ENCODE assay signal across 24 mouse cellular contexts in the genomic region with DNA sequence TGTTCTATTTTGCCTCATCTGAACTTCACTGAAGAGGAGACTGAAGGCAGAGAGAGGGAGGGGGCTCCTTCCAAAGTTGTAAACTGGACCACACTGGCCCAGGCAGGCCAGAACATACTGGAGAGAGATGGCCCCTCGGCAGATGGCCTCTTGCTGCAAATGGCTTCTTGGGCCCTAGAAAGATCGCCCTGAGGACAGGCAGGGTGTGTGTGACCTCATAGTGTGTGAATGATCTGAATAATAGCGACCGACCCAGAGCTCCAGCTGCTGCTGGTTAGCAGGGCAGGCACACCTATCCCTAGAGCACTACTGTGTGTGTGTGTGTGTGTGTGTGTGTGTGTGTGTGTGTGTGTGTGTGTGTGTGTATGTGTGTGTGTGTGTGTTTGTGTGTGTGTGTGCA. TPM values are rescaled to one million over a fixed set of nuclear protein-coding genes. Genes with fewer than 3 reads are reported as not detected.
DNase-seq lines count a peak whose midpoint lies in the region; ATAC-seq and TF ChIP-seq lines count a peak whose summit lies in the region.
"Had no signal": no experiment of that assay in that cellular context is flagged by ENCODE, and none has a peak within 500 bp of the region (broad histone marks: within the 10 kb centered on the region; RNA-seq: fewer than 3 reads in every experiment).

No protein-coding gene starts in this region.

- no peak overlapping the region for H3K9ac ChIP-seq in kidney, embryonic 14.5 days (ENCODE audit: low read depth, low read length)
- H3K9ac ChIP-seq: forebrain, embryonic 15.5 days; heart, embryonic 13.5 days; hindbrain, embryonic 13.5 days; liver, embryonic 13.5 days; midbrain, embryonic 15.5 days; neural tube, embryonic 13.5 days had no signal

- no peaks in the 10 kb centered on the region for H3K27me3 ChIP-seq in kidney, adult 2 months (replicated peaks; ENCODE audit: control insufficient read depth, insufficient read depth, low read length)
- H3K27me3 ChIP-seq in kidney, embryonic 14.5 days (ENCODE audit: control insufficient read depth, insufficient read depth, low read length): no peaks in the 10 kb centered on the region
- H3K27me3 ChIP-seq in spleen, adult 2 months (ENCODE audit: control insufficient read depth, insufficient read depth, low read length): no peaks in the 10 kb centered on the region
- H3K27me3 ChIP-seq: forebrain, embryonic 15.5 days; heart, embryonic 13.5 days; hindbrain, embryonic 13.5 days; liver, embryonic 13.5 days; midbrain, embryonic 15.5 days; neural tube, embryonic 13.5 days had no signal

- ATAC-seq in kidney, embryonic 14.5 days (ENCODE audit: low FRiP score, low TSS enrichment): no peak
- ATAC-seq: forebrain, embryonic 15.5 days; midbrain, embryonic 15.5 days had no signal

- no peak overlapping the region for H3K4me2 ChIP-seq in kidney, embryonic 14.5 days (replicated peaks; ENCODE audit: low read depth, low read length)
- H3K4me2 ChIP-seq: forebrain, embryonic 15.5 days; heart, embryonic 13.5 days; hindbrain, embryonic 13.5 days; liver, embryonic 13.5 days; midbrain, embryonic 15.5 days; neural tube, embryonic 13.5 days had no signal

- H3K79me2 ChIP-seq in macrophage (ENCODE audit: inconsistent target): peaks cover 38% of the 10 kb centered on the region; the same call in 1 of the 2 replicates

- peak overlapping the region; percentile 5; the same call in 1 of the 2 replicates for H3K27ac ChIP-seq in kidney, adult 2 months (ENCODE audit: insufficient read depth, low read depth, low read length)
- H3K27ac ChIP-seq in kidney, embryonic 14.5 days (ENCODE audit: low read depth, low read length): no peak overlapping the region
- H3K27ac ChIP-seq in spleen, adult 2 months (ENCODE audit: insufficient read depth, low read length): peak overlapping the region; percentile 59
- H3K27ac ChIP-seq in macrophage: peak overlapping the region; percentile 89
- H3K27ac ChIP-seq: forebrain, embryonic 15.5 days; heart, embryonic 13.5 days; hindbrain, embryonic 13.5 days; liver, embryonic 13.5 days; midbrain, embryonic 15.5 days; neural tube, embryonic 13.5 days had no signal

- WGBS in kidney, adult 2 months: 60% methylated on average over 4 of the region's 4 CpGs
- WGBS in kidney, embryonic 14.5 days: 68% methylated on average over 4 of the region's 4 CpGs
- 81% methylated on average over 4 of the region's 4 CpGs for WGBS in spleen, adult 2 months
- 73% methylated on average over 2 of the region's 4 CpGs for WGBS in macrophage (ENCODE audit: missing documents)

- H3K9me3 ChIP-seq in kidney, embryonic 14.5 days (ENCODE audit: control insufficient read depth, low read length): no peaks in the 10 kb centered on the region
- H3K9me3 ChIP-seq: forebrain, embryonic 15.5 days; heart, embryonic 13.5 days; hindbrain, embryonic 13.5 days; liver, embryonic 13.5 days; megakaryocyte, embryonic 14.5 days; midbrain, embryonic 15.5 days; neural tube, embryonic 13.5 days had no signal

- H3K4me1 ChIP-seq in kidney, adult 2 months (ENCODE audit: control insufficient read depth, insufficient read depth, low read length): peaks cover 11% of the 10 kb centered on the region
- no peaks in the 10 kb centered on the region for H3K4me1 ChIP-seq in kidney, embryonic 14.5 days (ENCODE audit: control insufficient read depth, insufficient read depth, low read length)
- H3K4me1 ChIP-seq in spleen, adult 2 months (ENCODE audit: control insufficient read depth, insufficient read depth, insufficient read length): no peaks in the 10 kb centered on the region
- H3K4me1 ChIP-seq: forebrain, embryonic 15.5 days; hindbrain, embryonic 13.5 days; midbrain, embryonic 15.5 days; neural tube, embryonic 13.5 days had no signal

- no peak for TF ChIP-seq POLR2A in kidney, adult 2 months (IDR thresholded peaks at IDR 0.05; ENCODE audit: low read depth, low read length)
- TF ChIP-seq POLR2A in spleen, adult 2 months (IDR thresholded peaks at IDR 0.05; ENCODE audit: low read depth, low read length): no peak

- DNase-seq in kidney, adult 2 months: no peak
- no peak for DNase-seq in spleen, adult 2 months (ENCODE audit: low read depth in 1 of 2, low spot score in 2 of 2)
- no peak for DNase-seq in spleen, adult 18-20 months
- DNase-seq in frontal cortex, postnatal 25 days (ENCODE audit: low spot score in 2 of 2): no peak
- no peak for DNase-seq in layer of hippocampus, adult 9-11 months
- DNase-seq in heart, adult 11 months: no peak
- DNase-seq: cerebellum, adult 11-12 months; cerebellum, postnatal 10 days; gastrocnemius, postnatal 14 days; heart, adult 18-20 months; heart, postnatal 14 days; kidney, postnatal 14 days; thymus, adult 2 months; thymus, postnatal 4 days had no signal

- H3K4me3 ChIP-seq in kidney, adult 2 months (ENCODE audit: insufficient read depth, low read depth, low read length): no peak overlapping the region
- no peak overlapping the region for H3K4me3 ChIP-seq in kidney, embryonic 14.5 days (ENCODE audit: low read length)
- no peak overlapping the region for H3K4me3 ChIP-seq in spleen, adult 2 months (ENCODE audit: extremely low read depth, insufficient read depth, insufficient read length)
- H3K4me3 ChIP-seq in macrophage (ENCODE audit: inconsistent target): no peak overlapping the region
- H3K4me3 ChIP-seq: forebrain, embryonic 15.5 days; heart, embryonic 13.5 days; hindbrain, embryonic 13.5 days; liver, embryonic 13.5 days; megakaryocyte, embryonic 14.5 days; midbrain, embryonic 15.5 days; myocyte; neural tube, embryonic 13.5 days had no signal

- no peak for TF ChIP-seq CTCF in kidney, adult 2 months (conservative IDR thresholded peaks at IDR 0.05; ENCODE audit: insufficient read depth, insufficient read length, low read depth, low read length)
- no peak for TF ChIP-seq CTCF in spleen, adult 2 months (IDR thresholded peaks at IDR 0.05; ENCODE audit: extremely low read depth, insufficient read depth, insufficient read length, insufficient replicate concordance)

- no peaks in the 10 kb centered on the region for H3K36me3 ChIP-seq in kidney, adult 2 months (ENCODE audit: control insufficient read depth, insufficient read depth, low read length)
- H3K36me3 ChIP-seq in kidney, embryonic 14.5 days (ENCODE audit: control insufficient read depth, insufficient read depth, low read length): no peaks in the 10 kb centered on the region
- H3K36me3 ChIP-seq in spleen, adult 2 months (ENCODE audit: control insufficient read depth, insufficient read depth, low read length): no peaks in the 10 kb centered on the region
- H3K36me3 ChIP-seq in macrophage (ENCODE audit: inconsistent target): no peaks in the 10 kb centered on the region
- H3K36me3 ChIP-seq: forebrain, embryonic 15.5 days; heart, embryonic 13.5 days; hindbrain, embryonic 13.5 days; liver, embryonic 13.5 days; midbrain, embryonic 15.5 days; neural tube, embryonic 13.5 days had no signal

RNA-seq across cellular contexts. Expression of a gene that starts 25.2 kb away (rescaled TPM):
- 1,603 and 1,750 TPM in 2 replicates for polyA plus RNA-seq in kidney, adult 2 months (2012; rRNA removed)
- 69.5 and 122 TPM in 2 replicates for polyA plus RNA-seq in kidney, embryonic 14.5 days (2014; fragmentation: Nextera tagmentation; extraction: Ambion mirVana)
- 1,338 and 1,442 TPM in 2 replicates for polyA plus RNA-seq in spleen, adult 2 months (2012; rRNA removed)
- 1,000 to 10,000 TPM in 22 of 26 experiments, 100 to 1,000 TPM in 4; 715 to 4,323 (median 2,388) TPM for total RNA-seq in macrophage (2018; cell fraction: chromatin; rRNA removed)
- over 10,000 TPM in 25 of 26 experiments, 1,000 to 10,000 TPM in 1; 9,835 to 25,455 (median 13,887) TPM for total RNA-seq in macrophage (2018; cell fraction: cytosol; rRNA removed)
- total RNA-seq in macrophage (2018; cell fraction: nucleus; rRNA removed): over 10,000 TPM in 25 of 26 experiments, 1,000 to 10,000 TPM in 1; 4,026 to 20,879 (median 17,761) TPM
- 12,209 to 20,921 TPM (median 16,354 TPM) in 3 replicates for polyA plus RNA-seq in macrophage (2018)

RNA-seq across cellular contexts. Expression of a gene that starts 33.1 kb away (rescaled TPM):
- 3.6 and 4.3 TPM in 2 replicates for polyA plus RNA-seq in kidney, adult 2 months (2012; rRNA removed)
- 1.0 and 1.1 TPM in 2 replicates for polyA plus RNA-seq in kidney, embryonic 14.5 days (2014; fragmentation: Nextera tagmentation; extraction: Ambion mirVana)
- polyA plus RNA-seq in spleen, adult 2 months (2012; rRNA removed): 89.3 and 105 TPM in 2 replicates
- total RNA-seq in macrophage (2018; cell fraction: chromatin; rRNA removed): 1 to 10 TPM in 6 of 26 experiments, under 1 TPM in 7, not detected in 13; 0.36 to 2.8 (median 1.00) TPM
- total RNA-seq in macrophage (2018; cell fraction: cytosol; rRNA removed): under 1 TPM in 16 of 26 experiments, not detected in 10; 0.03 to 0.43 (median 0.19) TPM
- total RNA-seq in macrophage (2018; cell fraction: nucleus; rRNA removed): 1 to 10 TPM in 3 of 26 experiments, under 1 TPM in 12, not detected in 11; 0.06 to 2.1 (median 0.48) TPM
- polyA plus RNA-seq in macrophage (2018): 0.07 to 1.2 TPM (median 0.34 TPM) in 3 replicates

Comparison
In these comparisons a context has a peak if more than half of its experiments do, and no peak if none do; other contexts are left out.
1. RNA of a gene that starts 25.2 kb away (polyA plus RNA-seq): 12,209 to 20,921 TPM in macrophage, 1,603 to 1,750 TPM in kidney, adult 2 months and 1,338 to 1,442 TPM in spleen, adult 2 months; 69.5 to 122 TPM in kidney, embryonic 14.5 days; every median in the first group is over 10 times any median in the second.
2. RNA of a gene that starts 33.1 kb away (polyA plus RNA-seq): 89.3 to 105 TPM in spleen, adult 2 months; 3.6 to 4.3 TPM in kidney, adult 2 months, 1.0 to 1.1 TPM in kidney, embryonic 14.5 days and 0.07 to 1.2 TPM in macrophage; every median in the first group is over 10 times any median in the second.